Mouse (Mus musculus) forebrain, embryonic 13.5 days (tissue): ENCODE measurements around the gene Slc7a11. TPM values are rescaled to one million over a fixed set of nuclear protein-coding genes. Genes with fewer than 3 reads are reported as not detected.

Experiments
- ATAC-seq: fragments of 200-750 bp; cut with Nextera tagmentation; 2 replicates; pipeline ENCODE4 v1.8.0; 2017
- H3K27ac ChIP-seq: fragments of 300-500 bp; sonication (generic); 2 replicates; pipeline ENCODE4 v1.5.1; 2015; ENCODE audit warnings: inconsistent platforms, mild to moderate bottlenecking, moderate library complexity
- H3K27me3 ChIP-seq: fragments of 300-500 bp; sonication (generic); 2 replicates; pipeline ENCODE4 v1.6.1; 2015; ENCODE audit warnings: mild to moderate bottlenecking, inconsistent platforms
- H3K36me3 ChIP-seq: fragments of 300-500 bp; sonication (generic); 2 replicates; pipeline ENCODE4 v1.6.1; 2015; ENCODE audit warnings: mild to moderate bottlenecking, inconsistent platforms; ENCODE audit not compliant: poor library complexity, severe bottlenecking
- H3K4me1 ChIP-seq: fragments of 300-500 bp; sonication (generic); 2 replicates; pipeline ENCODE4 v1.6.1; 2015; ENCODE audit warnings: inconsistent platforms
- H3K4me2 ChIP-seq: fragments of 300-500 bp; sonication (generic); 2 replicates; pipeline ENCODE4 v1.6.1; 2015; ENCODE audit warnings: inconsistent platforms, mild to moderate bottlenecking, moderate library complexity
- H3K4me3 ChIP-seq: fragments of 300-500 bp; sonication (generic); 2 replicates; pipeline ENCODE4 v1.5.1; 2015; ENCODE audit warnings: mild to moderate bottlenecking, inconsistent platforms
- H3K9ac ChIP-seq: fragments of 300-500 bp; sonication (generic); 2 replicates; pipeline ENCODE4 v1.6.1; 2015; ENCODE audit warnings: mild to moderate bottlenecking, inconsistent platforms
- H3K9me3 ChIP-seq: fragments of 300-500 bp; sonication (generic); replicated peaks from 2 replicates; pipeline ENCODE4 v1.6.1; 2016; ENCODE audit warnings: inconsistent platforms
- WGBS: fragments of 180-500 bp; shearing (Covaris S2); methylation state at CpG from one replicate; pipeline ENCODE4 v1.1.7; 2015; 5-methylcytosine and 5-hydroxymethylcytosine counted together
- polyA plus RNA-seq: library from polyadenylated mRNA; unstranded; fragments of >200 nt; fragmentation: Nextera tagmentation; extraction: Ambion mirVana; gene quantifications from 2 replicates; pipeline ENCODE4 v1.2.1, GENCODE M21; 2015

The Slc7a11 gene
- polyA plus RNA-seq, 1 experiment from 2014 or later: 1.8 TPM

GRCm38 (mm10) chr3:50224390-50225114 is 218.9 kb downstream of the Slc7a11 start:
- no peaks in the 10 kb centered on the region for H3K9me3 ChIP-seq
- no peak overlapping the region for H3K27ac ChIP-seq
- no peak for ATAC-seq
- no peak overlapping the region for H3K9ac ChIP-seq
- H3K27me3 ChIP-seq: no peaks in the 10 kb centered on the region
- H3K4me1 ChIP-seq: no peaks in the 10 kb centered on the region
- no peaks in the 10 kb centered on the region for H3K36me3 ChIP-seq
- no peak overlapping the region for H3K4me2 ChIP-seq
- WGBS: 91% methylated on average over 2 of the region's 2 CpGs
- H3K4me3 ChIP-seq: no peak overlapping the region

- Histone ChIP-seq H3K27me3 (no peaks in the 10 kb centered on the region), H3K4me3 (no peak overlapping the region), H3K4me2 (no peak overlapping the region), H3K9ac (no peak overlapping the region), H3K27ac (no peak overlapping the region), H3K36me3 (no peaks in the 10 kb centered on the region), H3K4me1 (no peaks in the 10 kb centered on the region), H3K9me3 (no peaks in the 10 kb centered on the region)
- ATAC-seq: no peak
- WGBS: 76% methylated on average over 2 of the region's 2 CpGs
These were observed 223.0 kb downstream of the Slc7a11 start for GRCm38 (mm10) chr3:50220454-50220853.

GRCm38 (mm10) chr3:50186369-50186768 is 257.0 kb downstream of the Slc7a11 start:
- Histone ChIP-seq H3K27me3 (no peaks in the 10 kb centered on the region), H3K9me3 (no peaks in the 10 kb centered on the region), H3K4me3 (no peak overlapping the region), H3K4me2 (no peak overlapping the region), H3K4me1 (no peaks in the 10 kb centered on the region), H3K36me3 (no peaks in the 10 kb centered on the region), H3K27ac (no peak overlapping the region), H3K9ac (no peak overlapping the region)
- ATAC-seq: no peak
- 86% methylated on average over 5 of the region's 5 CpGs for WGBS

GRCm38 (mm10) chr3:50185879-50186278 is 257.5 kb downstream of the Slc7a11 start:
- 89% methylated on average over 2 of the region's 2 CpGs for WGBS
- Histone ChIP-seq H3K27ac (no peak overlapping the region), H3K9ac (no peak overlapping the region), H3K36me3 (no peaks in the 10 kb centered on the region), H3K4me3 (no peak overlapping the region), H3K9me3 (no peaks in the 10 kb centered on the region), H3K4me1 (no peaks in the 10 kb centered on the region), H3K27me3 (no peaks in the 10 kb centered on the region), H3K4me2 (no peak overlapping the region)
- no peak for ATAC-seq

GRCm38 (mm10) chr3:50160756-50161155 is 282.7 kb downstream of the Slc7a11 start:
- Histone ChIP-seq H3K4me3 (no peak overlapping the region), H3K9me3 (no peaks in the 10 kb centered on the region), H3K27me3 (no peaks in the 10 kb centered on the region), H3K27ac (no peak overlapping the region), H3K9ac (no peak overlapping the region), H3K4me1 (no peaks in the 10 kb centered on the region), H3K4me2 (no peak overlapping the region), H3K36me3 (no peaks in the 10 kb centered on the region)
- 76% methylated on average over 2 of the region's 2 CpGs for WGBS
- no peak for ATAC-seq

GRCm38 (mm10) chr3:50144144-50144543 is 299.3 kb downstream of the Slc7a11 start:
- Histone ChIP-seq H3K4me3 (no peak overlapping the region), H3K9me3 (no peaks in the 10 kb centered on the region), H3K36me3 (no peaks in the 10 kb centered on the region), H3K4me1 (no peaks in the 10 kb centered on the region), H3K27ac (no peak overlapping the region), H3K9ac (no peak overlapping the region), H3K4me2 (no peak overlapping the region), H3K27me3 (no peaks in the 10 kb centered on the region)
- ATAC-seq: no peak

GRCm38 (mm10) chr3:50138319-50138718 is 305.1 kb downstream of the Slc7a11 start:
- Histone ChIP-seq H3K4me3 (no peak overlapping the region), H3K27me3 (no peaks in the 10 kb centered on the region), H3K4me2 (no peak overlapping the region), H3K36me3 (no peaks in the 10 kb centered on the region), H3K4me1 (no peaks in the 10 kb centered on the region), H3K9me3 (no peaks in the 10 kb centered on the region), H3K27ac (no peak overlapping the region), H3K9ac (no peak overlapping the region)
- no peak for ATAC-seq
- WGBS: 73% methylated on average over 3 of the region's 3 CpGs

- WGBS: 82% methylated on average over 5 of the region's 5 CpGs
- Histone ChIP-seq H3K27me3 (no peaks in the 10 kb centered on the region), H3K27ac (no peak overlapping the region), H3K36me3 (no peaks in the 10 kb centered on the region), H3K4me1 (no peaks in the 10 kb centered on the region), H3K4me2 (no peak overlapping the region), H3K9ac (no peak overlapping the region), H3K9me3 (no peaks in the 10 kb centered on the region), H3K4me3 (no peak overlapping the region)
- no peak for ATAC-seq
These were observed 311.2 kb downstream of the Slc7a11 start for GRCm38 (mm10) chr3:50132204-50132603.

GRCm38 (mm10) chr3:50130319-50130718 is 313.1 kb downstream of the Slc7a11 start:
- Histone ChIP-seq H3K27me3 (no peaks in the 10 kb centered on the region), H3K9ac (no peak overlapping the region), H3K4me2 (no peak overlapping the region), H3K4me1 (no peaks in the 10 kb centered on the region), H3K9me3 (no peaks in the 10 kb centered on the region), H3K36me3 (no peaks in the 10 kb centered on the region), H3K27ac (no peak overlapping the region), H3K4me3 (no peak overlapping the region)
- WGBS: 90% methylated on average over 2 of the region's 2 CpGs
- ATAC-seq: no peak

- H3K36me3 ChIP-seq: no peaks in the 10 kb centered on the region
- no peak for ATAC-seq
- no peak overlapping the region for H3K9ac ChIP-seq
- no peak overlapping the region for H3K4me3 ChIP-seq
- 70% methylated on average over 1 of the region's 1 CpGs for WGBS
- 0 out of 2 replicates have a peak, but pooled peaks cover 4% of the 10 kb centered on the region for H3K4me1 ChIP-seq
- H3K9me3 ChIP-seq: no peaks in the 10 kb centered on the region
- H3K27ac ChIP-seq: no peak overlapping the region
- no peaks in the 10 kb centered on the region for H3K27me3 ChIP-seq
- no peak overlapping the region for H3K4me2 ChIP-seq
These were observed 322.4 kb downstream of the Slc7a11 start for GRCm38 (mm10) chr3:50121001-50121400.

GRCm38 (mm10) chr3:50116266-50116665 is 327.1 kb downstream of the Slc7a11 start:
- Histone ChIP-seq H3K36me3 (no peaks in the 10 kb centered on the region), H3K27ac (no peak overlapping the region), H3K27me3 (no peaks in the 10 kb centered on the region), H3K9ac (no peak overlapping the region), H3K9me3 (no peaks in the 10 kb centered on the region), H3K4me1 (0 out of 2 replicates have a peak, but pooled peaks cover 4% of the 10 kb centered on the region), H3K4me2 (no peak overlapping the region), H3K4me3 (no peak overlapping the region)
- ATAC-seq: no peak
- WGBS: 50% methylated on average over 1 of the region's 1 CpGs

GRCm38 (mm10) chr3:50105509-50105908 is 337.9 kb downstream of the Slc7a11 start:
- Histone ChIP-seq H3K27me3 (no peaks in the 10 kb centered on the region), H3K36me3 (no peaks in the 10 kb centered on the region), H3K9ac (no peak overlapping the region), H3K4me3 (no peak overlapping the region), H3K9me3 (no peaks in the 10 kb centered on the region), H3K4me2 (no peak overlapping the region), H3K27ac (no peak overlapping the region), H3K4me1 (no peaks in the 10 kb centered on the region)
- WGBS: 96% methylated on average over 6 of the region's 6 CpGs
- no peak for ATAC-seq
